Mouse (Mus musculus): Measurements from ENCODE around the gene Rcl1. TPM values are rescaled to one million over a fixed set of nuclear protein-coding genes. Genes with fewer than 3 reads are reported as not detected.

Rcl1 gene
- polyA plus RNA-seq, 1 experiment from 2014 or later, result 65.4 TPM

- no peaks in the 10 kb centered on the region for H3K27me3 ChIP-seq (ENCODE audit: insufficient read depth, low read length)
- no peaks in the 10 kb centered on the region for H3K9me3 ChIP-seq (ENCODE audit: low read length)
- H3K4me1 ChIP-seq (ENCODE audit: insufficient read depth, low read length), result no peaks in the 10 kb centered on the region
- 87% methylated on average over 13 of the region's 13 CpGs for WGBS
- no peak overlapping the region for H3K9ac ChIP-seq (replicated peaks; ENCODE audit: low read length)
- H3K4me2 ChIP-seq (replicated peaks; ENCODE audit: low read depth, low read length), result no peak overlapping the region
- H3K27ac ChIP-seq (ENCODE audit: low read length), result no peak overlapping the region
- no peak for ATAC-seq (ENCODE audit: low FRiP score, low TSS enrichment)
- H3K4me3 ChIP-seq (ENCODE audit: low read length), result no peak overlapping the region
- peaks cover 25% of the 10 kb centered on the region for H3K36me3 ChIP-seq (ENCODE audit: insufficient read depth, low read length)
Measured at GRCm38 (mm10) chr19:29124886-29125585, 23.9 kb downstream of the Rcl1 start.

GRCm38 (mm10) chr19:29126347-29127015 is 25.3 kb downstream of the Rcl1 start:
- WGBS, result 93% methylated on average over 12 of the region's 12 CpGs
- no peak for ATAC-seq (ENCODE audit: low FRiP score, low TSS enrichment)
- Histone ChIP-seq H3K9me3 (ENCODE audit: low read length) (no peaks in the 10 kb centered on the region), H3K4me3 (ENCODE audit: low read length) (no peak overlapping the region), H3K27ac (ENCODE audit: low read length) (no peak overlapping the region), H3K4me2 (replicated peaks; ENCODE audit: low read depth, low read length) (no peak overlapping the region), H3K4me1 (ENCODE audit: insufficient read depth, low read length) (no peaks in the 10 kb centered on the region), H3K36me3 (ENCODE audit: insufficient read depth, low read length) (peaks cover 28% of the 10 kb centered on the region), H3K27me3 (ENCODE audit: insufficient read depth, low read length) (no peaks in the 10 kb centered on the region), H3K9ac (replicated peaks; ENCODE audit: low read length) (no peak overlapping the region)

DNA sequence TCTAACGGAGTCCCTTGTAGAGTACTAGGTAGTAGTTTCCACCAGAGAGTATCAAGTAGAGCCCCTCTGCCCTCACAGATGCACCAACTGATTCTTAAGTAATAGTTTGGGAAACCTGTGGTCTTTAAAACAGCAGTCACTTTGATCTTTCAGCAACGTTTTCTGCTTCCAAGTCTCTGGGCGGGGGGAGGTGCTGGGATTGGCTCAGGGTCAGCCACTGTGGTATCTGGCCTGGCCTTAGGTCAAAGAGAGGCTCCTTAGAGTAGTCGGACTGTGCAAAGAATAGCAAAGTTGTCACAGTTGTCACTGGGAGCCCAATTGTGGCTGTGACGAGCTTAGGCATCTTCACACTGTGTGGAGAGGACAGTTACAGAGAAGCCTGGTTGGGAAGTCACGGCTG is 26.2 kb downstream of the Rcl1 start:
- no peaks in the 10 kb centered on the region for H3K9me3 ChIP-seq (ENCODE audit: low read length)
- no peak overlapping the region for H3K27ac ChIP-seq (ENCODE audit: low read length)
- WGBS, result 65% methylated on average over 6 of the region's 6 CpGs
- no peaks in the 10 kb centered on the region for H3K27me3 ChIP-seq (ENCODE audit: insufficient read depth, low read length)
- H3K36me3 ChIP-seq (ENCODE audit: insufficient read depth, low read length), result peaks cover 31% of the 10 kb centered on the region
- ATAC-seq (ENCODE audit: low FRiP score, low TSS enrichment), result no peak
- H3K4me1 ChIP-seq (ENCODE audit: insufficient read depth, low read length), result no peaks in the 10 kb centered on the region
- H3K4me3 ChIP-seq (ENCODE audit: low read length), result no peak overlapping the region
- no peak overlapping the region for H3K4me2 ChIP-seq (replicated peaks; ENCODE audit: low read depth, low read length)
- no peak overlapping the region for H3K9ac ChIP-seq (replicated peaks; ENCODE audit: low read length)

DNA sequence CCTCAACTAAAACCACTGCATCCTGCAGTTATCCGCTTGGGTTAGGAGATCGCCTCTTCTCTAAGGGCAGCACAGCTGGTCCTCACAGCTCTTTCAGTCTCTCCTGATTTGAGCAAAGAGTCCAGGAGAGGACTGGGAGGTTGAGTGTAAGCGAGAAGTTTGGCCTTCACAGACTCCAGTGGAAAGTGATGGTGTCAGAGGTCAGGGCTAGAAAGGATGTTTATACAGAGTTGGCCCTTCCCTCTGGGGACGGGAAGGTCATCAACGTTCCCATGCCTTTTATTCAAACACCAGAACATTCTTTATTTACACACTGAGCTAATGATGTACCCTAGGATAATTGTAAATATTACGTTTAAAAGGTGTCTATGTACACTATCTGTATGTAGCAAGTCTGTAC is 27.0 kb downstream of the Rcl1 start:
- WGBS, result 56% methylated on average over 6 of the region's 6 CpGs
- peaks cover 31% of the 10 kb centered on the region for H3K36me3 ChIP-seq (ENCODE audit: insufficient read depth, low read length)

DNA sequence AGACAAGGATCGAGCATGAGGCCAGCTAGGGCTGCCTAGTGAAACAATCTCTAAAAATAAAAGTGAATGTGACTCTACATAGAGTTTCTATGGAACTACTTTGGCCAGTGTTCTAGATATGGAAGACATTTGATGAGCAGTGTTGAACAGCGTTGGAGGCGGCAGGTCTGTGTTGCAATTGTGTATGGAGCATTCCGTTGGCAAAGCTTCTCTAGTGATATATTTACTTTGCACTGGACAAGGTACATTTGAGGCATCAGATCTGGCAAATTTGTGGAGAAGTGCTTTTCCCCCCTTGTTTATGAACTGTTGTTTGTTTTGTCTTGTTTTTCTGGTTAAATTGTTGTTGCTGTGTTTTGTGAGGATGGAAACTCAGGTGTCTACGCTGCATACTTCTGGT is 28.4 kb downstream of the Rcl1 start:
- ATAC-seq (ENCODE audit: low FRiP score, low TSS enrichment), result no peak
- Histone ChIP-seq H3K9me3 (ENCODE audit: low read length) (no peaks in the 10 kb centered on the region), H3K36me3 (ENCODE audit: insufficient read depth, low read length) (peaks cover 26% of the 10 kb centered on the region), H3K4me3 (ENCODE audit: low read length) (no peak overlapping the region), H3K9ac (replicated peaks; ENCODE audit: low read length) (no peak overlapping the region), H3K4me2 (replicated peaks; ENCODE audit: low read depth, low read length) (no peak overlapping the region), H3K4me1 (ENCODE audit: insufficient read depth, low read length) (no peaks in the 10 kb centered on the region), H3K27me3 (ENCODE audit: insufficient read depth, low read length) (no peaks in the 10 kb centered on the region), H3K27ac (ENCODE audit: low read length) (no peak overlapping the region)
- WGBS, result 93% methylated on average over 5 of the region's 5 CpGs

More for the DNA sequence above, 27.0 kb downstream of the Rcl1 start:
- no peak for ATAC-seq (ENCODE audit: low FRiP score, low TSS enrichment)
- no peaks in the 10 kb centered on the region for H3K9me3 ChIP-seq (ENCODE audit: low read length)
- no peak overlapping the region for H3K9ac ChIP-seq (replicated peaks; ENCODE audit: low read length)
- no peaks in the 10 kb centered on the region for H3K27me3 ChIP-seq (ENCODE audit: insufficient read depth, low read length)
- H3K27ac ChIP-seq (ENCODE audit: low read length), result no peak overlapping the region
- no peak overlapping the region for H3K4me2 ChIP-seq (replicated peaks; ENCODE audit: low read depth, low read length)
- H3K4me1 ChIP-seq (ENCODE audit: insufficient read depth, low read length), result no peaks in the 10 kb centered on the region
- H3K4me3 ChIP-seq (ENCODE audit: low read length), result no peak overlapping the region

DNA sequence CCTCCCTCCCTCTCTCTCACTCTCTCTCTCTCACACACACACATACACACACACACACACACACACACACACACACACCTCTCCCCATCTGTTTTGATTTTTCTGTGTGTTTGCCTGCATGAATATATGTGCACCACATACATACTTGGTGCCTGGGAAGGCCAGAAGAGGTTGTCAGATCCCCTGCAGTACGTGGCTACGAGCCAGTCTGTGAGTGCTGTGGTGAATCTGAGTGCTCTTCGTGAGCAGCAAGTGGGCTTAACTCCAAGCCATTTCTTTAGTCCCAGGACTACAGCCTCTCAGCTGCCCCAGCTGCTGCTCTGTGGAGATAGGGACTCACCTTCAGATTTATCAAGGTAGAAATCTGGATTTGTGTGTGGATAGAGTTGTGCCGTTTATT is 30.0 kb downstream of the Rcl1 start:
- Histone ChIP-seq H3K27me3 (ENCODE audit: insufficient read depth, low read length) (no peaks in the 10 kb centered on the region), H3K36me3 (ENCODE audit: insufficient read depth, low read length) (peaks cover 20% of the 10 kb centered on the region), H3K9me3 (ENCODE audit: low read length) (no peaks in the 10 kb centered on the region), H3K4me1 (ENCODE audit: insufficient read depth, low read length) (no peaks in the 10 kb centered on the region), H3K27ac (ENCODE audit: low read length) (no peak overlapping the region), H3K9ac (replicated peaks; ENCODE audit: low read length) (no peak overlapping the region), H3K4me3 (ENCODE audit: low read length) (no peak overlapping the region), H3K4me2 (replicated peaks; ENCODE audit: low read depth, low read length) (no peak overlapping the region)
- ATAC-seq (ENCODE audit: low FRiP score, low TSS enrichment), result no peak
- 89% methylated on average over 4 of the region's 4 CpGs for WGBS

GRCm38 (mm10) chr19:29134293-29134692 is 33.1 kb downstream of the Rcl1 start:
- no peak overlapping the region for H3K4me2 ChIP-seq (replicated peaks; ENCODE audit: low read depth, low read length)
- H3K27me3 ChIP-seq (ENCODE audit: insufficient read depth, low read length), result no peaks in the 10 kb centered on the region
- no peak overlapping the region for H3K27ac ChIP-seq (ENCODE audit: low read length)
- no peaks in the 10 kb centered on the region for H3K9me3 ChIP-seq (ENCODE audit: low read length)
- H3K4me3 ChIP-seq (ENCODE audit: low read length), result no peak overlapping the region
- no peak for ATAC-seq (ENCODE audit: low FRiP score, low TSS enrichment)
- WGBS, result 89% methylated on average over 11 of the region's 11 CpGs
- peaks cover 26% of the 10 kb centered on the region for H3K36me3 ChIP-seq (ENCODE audit: insufficient read depth, low read length)
- no peaks in the 10 kb centered on the region for H3K4me1 ChIP-seq (ENCODE audit: insufficient read depth, low read length)
- H3K9ac ChIP-seq (replicated peaks; ENCODE audit: low read length), result no peak overlapping the region

DNA sequence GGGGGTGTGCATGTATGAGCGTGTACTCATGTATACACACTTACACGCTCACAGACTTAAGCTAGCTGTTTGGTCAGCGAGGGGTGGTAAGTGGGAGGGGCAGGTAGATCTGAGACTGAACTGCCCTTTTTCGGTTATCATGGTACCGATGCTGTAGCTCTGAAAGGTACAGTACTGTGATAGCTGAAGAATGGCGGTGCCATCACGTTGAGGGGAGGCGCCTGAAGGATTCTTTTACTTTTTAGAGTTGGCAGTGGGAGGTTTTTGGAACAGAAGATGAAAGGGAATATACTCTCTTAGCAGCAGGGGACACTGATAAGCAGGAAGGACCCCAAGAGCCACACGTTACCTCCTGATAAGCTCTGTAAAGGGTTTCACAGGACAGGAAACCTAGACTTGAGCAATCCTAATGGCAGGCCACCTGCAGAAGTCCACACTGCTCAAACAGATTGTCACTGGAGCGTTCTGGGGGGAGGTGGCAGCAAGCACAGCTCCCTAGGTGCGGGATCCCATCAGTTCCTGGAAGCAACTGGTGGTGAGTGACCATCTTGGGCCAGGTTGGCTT is 34.1 kb downstream of the Rcl1 start:
- 93% methylated on average over 11 of the region's 11 CpGs for WGBS
- Histone ChIP-seq H3K27me3 (ENCODE audit: insufficient read depth, low read length) (no peaks in the 10 kb centered on the region), H3K9ac (replicated peaks; ENCODE audit: low read length) (no peak overlapping the region), H3K27ac (ENCODE audit: low read length) (no peak overlapping the region), H3K4me1 (ENCODE audit: insufficient read depth, low read length) (no peaks in the 10 kb centered on the region), H3K36me3 (ENCODE audit: insufficient read depth, low read length) (peaks cover 26% of the 10 kb centered on the region), H3K4me2 (replicated peaks; ENCODE audit: low read depth, low read length) (no peak overlapping the region), H3K9me3 (ENCODE audit: low read length) (no peaks in the 10 kb centered on the region), H3K4me3 (ENCODE audit: low read length) (no peak overlapping the region)
- no peak for ATAC-seq (ENCODE audit: low FRiP score, low TSS enrichment)

DNA sequence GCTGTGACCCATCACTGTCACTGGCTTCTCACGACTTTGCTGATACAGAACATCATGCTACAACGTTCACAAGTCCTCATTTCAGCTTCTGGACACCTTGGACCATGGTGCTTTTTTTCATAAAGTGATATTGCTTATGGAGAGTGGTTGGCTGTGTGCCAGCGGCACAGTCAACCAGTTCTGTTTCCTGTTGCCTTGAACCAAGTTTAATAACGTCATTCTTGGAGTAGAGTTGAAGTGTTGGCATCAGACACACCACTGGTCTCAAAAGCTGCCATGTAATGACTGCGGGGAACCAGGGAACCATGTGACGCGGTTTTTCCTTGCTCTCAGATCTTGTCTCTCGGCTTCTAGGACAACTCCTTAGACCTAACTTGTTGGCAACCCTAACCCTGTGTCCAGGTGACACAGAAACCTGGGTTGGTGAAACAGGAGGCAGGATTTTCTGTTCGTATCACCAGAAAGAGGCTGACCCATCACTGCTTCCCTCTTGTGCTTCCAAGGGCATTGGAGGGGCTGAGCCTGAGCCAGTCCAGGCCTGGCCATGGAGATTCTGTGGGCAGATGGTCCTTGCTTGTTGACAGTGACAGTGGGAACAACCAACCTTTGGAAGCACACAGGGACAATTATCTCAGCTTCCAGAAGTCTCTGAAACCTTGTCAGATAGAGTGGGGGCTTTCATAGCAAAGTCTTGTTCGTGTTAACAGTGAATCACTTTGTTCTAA is 37.5 kb downstream of the Rcl1 start:
- H3K4me2 ChIP-seq (replicated peaks; ENCODE audit: low read depth, low read length), result no peak overlapping the region
- H3K27me3 ChIP-seq (ENCODE audit: insufficient read depth, low read length), result no peaks in the 10 kb centered on the region
- H3K27ac ChIP-seq (ENCODE audit: low read length), result no peak overlapping the region
- no peaks in the 10 kb centered on the region for H3K9me3 ChIP-seq (ENCODE audit: low read length)
- no peaks in the 10 kb centered on the region for H3K4me1 ChIP-seq (ENCODE audit: insufficient read depth, low read length)
- no peak for ATAC-seq (ENCODE audit: low FRiP score, low TSS enrichment)
- no peak overlapping the region for H3K4me3 ChIP-seq (ENCODE audit: low read length)
- no peak overlapping the region for H3K9ac ChIP-seq (replicated peaks; ENCODE audit: low read length)
- peaks cover 27% of the 10 kb centered on the region for H3K36me3 ChIP-seq (ENCODE audit: insufficient read depth, low read length)
- WGBS, result 82% methylated on average over 10 of the region's 10 CpGs

Measured in kidney, embryonic 16.5 days (tissue).